Mouse (Mus musculus): ENCODE results near the gene Nup210. TPM values are rescaled to one million over a fixed set of nuclear protein-coding genes. Genes with fewer than 3 reads are reported as not detected.

Nup210 gene
- total and polyA plus RNA-seq, 3 experiments = 46.3 to 394 (median 71.5) TPM

GRCm38 (mm10) chr6:91162314-91162713 lies 45.7 kb upstream of the Nup210 start:
- Histone ChIP-seq H3K27me3 (ENCODE audit: control insufficient read depth in 1 of 2, insufficient read depth in 2 of 2, low read length in 2 of 2) (no peaks in the 10 kb centered on the region), H3K9me3 (replicated peaks; ENCODE audit: insufficient read depth, low read length) (no peaks in the 10 kb centered on the region), H3K27ac (ENCODE audit: control insufficient read depth, low read depth, low read length) (no peak overlapping the region), H3K9ac (ENCODE audit: control insufficient read depth, low read depth, low read length, poor library complexity, severe bottlenecking) (no peak overlapping the region), H3K79me2 (ENCODE audit: control insufficient read depth, insufficient read depth, low read length, poor library complexity) (no peaks in the 10 kb centered on the region; the same call in 1 of the 2 replicates), H3K4me1 (ENCODE audit: control insufficient read depth in 1 of 2, insufficient read depth in 2 of 2, low read length in 2 of 2) (peaks cover 13 to 21% of the 10 kb centered on the region in 2 experiments), H3K36me3 (ENCODE audit: control insufficient read depth in 1 of 2, insufficient read depth in 2 of 2, low read length in 2 of 2) (peaks cover 0 to 12% of the 10 kb centered on the region in 2 experiments; a peak in 2 of 4 replicates), H3K4me3 (ENCODE audit: control insufficient read depth in 1 of 2, insufficient read depth in 1 of 2, low read depth in 2 of 2, low read length in 2 of 2) (no peak overlapping the region)
- peak; percentile 24 for DNase-seq (ENCODE audit: low read depth, low spot score)
- TF ChIP-seq NRF1 (IDR thresholded peaks at IDR 0.05; ENCODE audit: insufficient read depth, low read depth, low read length, poor library complexity, severe bottlenecking) (no peak), GABPA (IDR thresholded peaks at IDR 0.05; ENCODE audit: low read depth, low read length) (no peak), SIN3A (IDR thresholded peaks at IDR 0.05; ENCODE audit: low read length) (no peak), CHD2 (IDR thresholded peaks at IDR 0.05; ENCODE audit: low read length) (no peak), RCOR1 (IDR thresholded peaks at IDR 0.05; ENCODE audit: low read depth, low read length) (no peak), CTCF (IDR thresholded peaks at IDR 0.05 in 2 of 3, conservative IDR thresholded peaks at IDR 0.05 in 1 of 3; ENCODE audit: control insufficient read depth in 1 of 3, insufficient read depth in 1 of 3, low read depth in 2 of 3, low read length in 3 of 3, poor library complexity in 1 of 3, severe bottlenecking in 1 of 3) (no peak), BHLHE40 (IDR thresholded peaks at IDR 0.05; ENCODE audit: borderline replicate concordance, low read depth, low read length) (no peak)

DNA sequence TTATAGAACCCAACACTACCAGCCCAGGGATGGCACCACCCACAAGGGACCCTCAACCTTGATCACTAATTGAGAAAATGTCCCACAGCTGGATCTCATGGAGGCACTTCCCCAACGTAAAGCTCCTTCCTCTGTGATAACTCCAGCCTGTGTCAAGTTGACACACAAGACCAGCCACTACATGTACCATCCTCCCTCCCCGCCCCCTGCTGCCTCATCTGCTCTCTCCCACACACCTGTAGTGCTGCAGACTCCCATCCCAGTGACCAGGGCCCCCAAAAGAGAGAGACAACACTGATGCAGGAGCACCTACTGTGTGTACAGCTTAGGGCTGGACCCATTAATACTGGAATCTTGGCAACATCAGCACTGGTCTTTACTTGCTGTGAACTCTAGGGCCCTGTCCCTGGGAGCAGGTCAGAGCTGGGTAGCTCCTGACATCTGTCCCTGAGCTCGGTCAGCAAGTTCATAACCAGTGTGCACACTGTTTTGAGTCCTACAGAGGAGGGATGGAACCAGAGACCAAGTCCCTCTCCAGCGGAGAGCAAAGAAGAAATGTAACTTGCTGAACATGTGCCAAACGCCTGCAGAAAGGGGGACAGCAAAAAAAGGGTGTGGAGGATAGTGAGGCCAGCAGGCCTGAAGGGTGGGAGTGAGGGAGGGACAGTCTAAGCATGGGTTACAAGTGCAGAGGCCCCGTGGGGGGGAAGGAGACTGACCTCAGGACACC lies 45.0 kb upstream of the Nup210 start:
- no peaks in the 10 kb centered on the region for H3K27me3 ChIP-seq (ENCODE audit: control insufficient read depth in 1 of 2, insufficient read depth in 2 of 2, low read length in 2 of 2)

DNA sequence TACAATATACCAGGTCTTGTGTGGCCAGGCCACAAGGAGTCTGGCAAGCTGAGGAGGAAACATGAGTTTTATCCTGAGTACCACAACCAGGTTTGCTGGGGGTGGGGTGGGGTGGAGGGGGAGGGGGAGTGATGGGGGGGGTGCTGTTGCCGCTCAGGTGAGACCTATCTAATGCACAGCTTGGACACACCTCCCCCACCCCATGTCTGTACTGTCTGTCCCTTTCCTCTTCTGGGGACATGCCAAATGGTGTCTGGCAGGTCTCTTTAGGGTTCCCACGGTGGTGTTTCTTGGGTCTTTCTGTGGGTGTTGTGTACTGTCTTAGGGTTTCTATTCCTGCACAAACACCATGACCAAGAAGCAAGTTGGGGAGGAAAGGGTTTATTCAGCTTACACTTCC lies 44.3 kb upstream of the Nup210 start:
- no peak overlapping the region for H3K4me3 ChIP-seq (ENCODE audit: control insufficient read depth in 1 of 2, insufficient read depth in 1 of 2, low read depth in 2 of 2, low read length in 2 of 2)
- no peak overlapping the region for H3K9ac ChIP-seq (ENCODE audit: control insufficient read depth, low read depth, low read length, poor library complexity, severe bottlenecking)
- no peak for TF ChIP-seq TBP (IDR thresholded peaks at IDR 0.05; ENCODE audit: low read depth, low read length)
- H3K79me2 ChIP-seq (ENCODE audit: control insufficient read depth, insufficient read depth, low read length, poor library complexity) = no peaks in the 10 kb centered on the region; the same call in 1 of the 2 replicates
- no peaks in the 10 kb centered on the region for H3K9me3 ChIP-seq (replicated peaks; ENCODE audit: insufficient read depth, low read length)
- DNase-seq (ENCODE audit: low read depth, low spot score) = no peak
- no peak overlapping the region for H3K27ac ChIP-seq (ENCODE audit: control insufficient read depth, low read depth, low read length)
- peaks cover 18 to 28% of the 10 kb centered on the region in 2 experiments for H3K4me1 ChIP-seq (ENCODE audit: control insufficient read depth in 1 of 2, insufficient read depth in 2 of 2, low read length in 2 of 2)
- H3K36me3 ChIP-seq (ENCODE audit: control insufficient read depth in 1 of 2, insufficient read depth in 2 of 2, low read length in 2 of 2) = peaks cover 0 to 15% of the 10 kb centered on the region in 2 experiments; a peak in 2 of 4 replicates
- no peaks in the 10 kb centered on the region for H3K27me3 ChIP-seq (ENCODE audit: control insufficient read depth in 1 of 2, insufficient read depth in 2 of 2, low read length in 2 of 2)

More for the DNA sequence above, 45.0 kb upstream of the Nup210 start:
- TF ChIP-seq MAX (IDR thresholded peaks at IDR 0.05; ENCODE audit: low read length) (no peak), GATA1 (IDR thresholded peaks at IDR 0.05; ENCODE audit: low read depth, low read length) (no peak), MAFK (IDR thresholded peaks at IDR 0.05; ENCODE audit: borderline replicate concordance, low read depth, low read length) (no peak), USF2 (IDR thresholded peaks at IDR 0.05; ENCODE audit: borderline replicate concordance in 1 of 2, insufficient read depth in 1 of 2, low read depth in 1 of 2, low read length in 2 of 2) (no peak), E2F4 (IDR thresholded peaks at IDR 0.05; ENCODE audit: borderline replicate concordance, low read depth, low read length) (no peak)
- H3K27ac ChIP-seq (ENCODE audit: control insufficient read depth, low read depth, low read length) = no peak overlapping the region
- H3K9me3 ChIP-seq (replicated peaks; ENCODE audit: insufficient read depth, low read length) = no peaks in the 10 kb centered on the region
- peaks cover 15 to 24% of the 10 kb centered on the region in 2 experiments for H3K4me1 ChIP-seq (ENCODE audit: control insufficient read depth in 1 of 2, insufficient read depth in 2 of 2, low read length in 2 of 2)
- peaks cover 0 to 12% of the 10 kb centered on the region in 2 experiments; a peak in 2 of 4 replicates for H3K36me3 ChIP-seq (ENCODE audit: control insufficient read depth in 1 of 2, insufficient read depth in 2 of 2, low read length in 2 of 2)
- DNase-seq (ENCODE audit: low read depth, low spot score) = no peak
- no peaks in the 10 kb centered on the region; the same call in 1 of the 2 replicates for H3K79me2 ChIP-seq (ENCODE audit: control insufficient read depth, insufficient read depth, low read length, poor library complexity)
- H3K4me3 ChIP-seq (ENCODE audit: control insufficient read depth in 1 of 2, insufficient read depth in 1 of 2, low read depth in 2 of 2, low read length in 2 of 2) = no peak overlapping the region
- no peak overlapping the region for H3K9ac ChIP-seq (ENCODE audit: control insufficient read depth, low read depth, low read length, poor library complexity, severe bottlenecking)
